Mouse (Mus musculus) C2C12 (cell line): ENCODE measurements around the gene St3gal4.

Experiments
- CTCF ChIP-seq: IDR thresholded peaks from one replicate; pipeline ENCODE4 v1.5.1; 2011; ENCODE audit not compliant: control insufficient read depth, insufficient read depth, insufficient read length
- FOSL1 ChIP-seq: IDR thresholded peaks from one replicate; pipeline ENCODE4 v1.8.0; 2011; ENCODE audit warnings: mild to moderate bottlenecking, low read length; ENCODE audit not compliant: poor library complexity, insufficient read depth, severe bottlenecking
- MYOG ChIP-seq: IDR thresholded peaks from one replicate; pipeline ENCODE4 v1.6.1; 2011; ENCODE audit not compliant: control insufficient read depth, insufficient read length; ENCODE audit errors: extremely low read depth

- no peak for TF ChIP-seq CTCF
- no peak for TF ChIP-seq MYOG
- TF ChIP-seq FOSL1, result no peak
Observed at GRCm38 (mm10) chr9:35058186-35058585, 60.9 kb downstream of the St3gal4 start.
